Mouse (Mus musculus): ENCODE data around the gene Tmem269.

The Tmem269 gene

DNA sequence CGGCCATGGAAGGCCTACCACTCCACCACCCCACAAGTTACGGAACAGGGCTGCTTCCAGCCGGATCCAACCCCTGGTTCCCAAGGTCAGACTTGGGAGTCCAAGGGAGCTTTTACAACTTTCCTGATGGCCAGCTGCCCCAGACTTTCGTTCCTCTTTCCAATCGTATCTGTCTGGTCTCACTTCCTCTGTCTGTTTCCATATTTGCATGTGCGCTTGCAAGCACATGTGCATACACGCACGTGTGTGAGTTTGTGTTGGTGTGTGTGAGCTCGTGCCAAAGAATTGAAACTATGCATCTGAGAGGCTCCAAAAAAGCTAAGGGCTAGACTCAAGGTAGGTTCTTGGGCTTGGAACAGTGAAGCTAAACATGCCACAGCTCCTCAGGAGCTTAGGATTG lies 36.6 kb downstream of the Tmem269 start:
- in situ Hi-C loops (cut with MboI, MseI), result no loop called here

- in situ Hi-C loops (cut with MboI, MseI), result no loop called here
Measured at GRCm38 (mm10) chr4:119180133-119180707, 37.8 kb downstream of the Tmem269 start.

DNA sequence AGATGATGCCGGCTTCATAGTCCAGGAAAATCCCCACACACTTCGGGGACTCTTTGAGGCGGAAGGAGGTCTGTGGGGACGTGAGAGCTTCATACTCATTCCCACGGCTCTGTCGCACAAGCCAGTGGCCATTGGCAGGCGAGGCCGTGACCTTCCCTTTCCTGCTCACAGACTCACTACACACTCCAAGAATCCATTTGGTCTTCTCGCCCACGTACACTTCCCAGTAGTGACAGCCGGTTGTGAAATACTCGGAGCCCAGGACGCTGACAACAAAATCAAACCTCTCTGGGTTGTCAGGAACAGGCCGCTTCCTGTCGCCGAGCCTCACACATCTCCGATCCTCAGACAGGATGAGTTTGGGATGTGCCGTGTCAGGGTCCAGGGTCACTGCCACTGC lies 39.7 kb downstream of the Tmem269 start:
- in situ Hi-C loops (cut with MboI, MseI), result no loop called here

- in situ Hi-C loops (cut with MboI, MseI), result no loop called here
Measured at GRCm38 (mm10) chr4:119177702-119178101, 40.3 kb downstream of the Tmem269 start.

- in situ Hi-C loops (cut with MboI, MseI), result no loop called here
Measured at GRCm38 (mm10) chr4:119173851-119174453, 44.1 kb downstream of the Tmem269 start, which contains the start of gene Zfp691. TSS of gene Zfp691 (minus strand) at chr4:119174195.

DNA sequence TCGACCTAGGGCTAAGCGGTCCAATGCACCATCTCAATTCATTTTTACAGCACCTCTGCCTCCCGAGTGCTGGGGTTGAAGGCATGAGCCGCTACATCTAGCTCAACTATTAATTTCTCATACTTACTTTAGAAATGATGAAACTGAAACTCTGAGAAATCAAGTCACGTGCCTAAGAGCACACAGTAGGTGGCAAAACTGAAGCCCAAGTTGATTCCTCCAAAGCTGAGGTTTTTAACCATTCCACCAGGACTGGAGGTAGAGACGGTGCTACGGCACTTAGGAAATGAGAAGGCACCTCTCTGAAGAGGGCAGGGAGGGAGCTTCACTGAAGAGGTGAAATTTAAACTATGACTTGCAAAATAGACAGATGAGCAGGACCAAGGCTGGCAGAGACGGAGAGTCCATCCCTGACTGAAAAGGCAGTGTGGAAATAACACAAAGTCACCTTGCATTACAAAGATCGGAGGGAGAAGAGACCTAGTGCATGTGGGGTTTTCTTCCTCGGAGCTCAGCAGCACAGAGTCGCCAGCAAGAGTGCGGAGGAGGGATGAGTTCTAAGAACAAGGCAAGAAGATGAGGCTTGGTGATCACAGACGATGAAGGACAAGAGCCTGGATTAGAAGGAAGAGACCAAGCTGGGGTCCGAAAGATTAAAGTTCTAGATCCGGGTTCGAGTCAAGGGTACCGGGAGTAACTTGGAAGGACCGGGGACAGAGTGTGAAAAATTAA lies 44.9 kb downstream of the Tmem269 start:
- in situ Hi-C loops (cut with MboI, MseI), result no loop called here

GRCm38 (mm10) chr4:119167663-119168062 lies 50.4 kb downstream of the Tmem269 start:
- in situ Hi-C loops (cut with MboI, MseI), result loop anchor here (5.0 kb wide), 2 partner anchors 165 to 525 kb away; no protein-coding TSS in a partner anchor

DNA sequence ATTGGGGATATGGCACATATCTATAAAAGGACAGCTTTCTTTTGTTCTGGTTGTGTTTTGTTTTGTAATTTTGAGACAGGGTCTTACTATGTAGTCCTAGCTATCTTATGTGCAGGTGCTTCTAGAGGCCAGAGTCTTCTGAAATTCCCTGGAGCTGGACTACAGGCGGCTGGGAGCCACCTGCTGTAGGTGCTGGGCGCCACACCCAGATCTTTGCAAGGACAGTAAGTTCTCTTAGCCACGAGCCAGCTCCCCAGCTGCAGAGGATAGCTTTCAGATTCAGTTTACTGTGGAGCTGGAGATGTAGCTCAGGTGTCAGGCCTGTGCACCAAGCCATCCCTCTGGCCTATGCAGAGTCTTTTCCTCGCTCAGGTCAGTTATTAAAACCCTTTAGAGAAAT lies 50.9 kb downstream of the Tmem269 start:
- in situ Hi-C loops (cut with MboI, MseI), result loop anchor here (5.0 kb wide), 2 partner anchors 165 to 525 kb away; no protein-coding TSS in a partner anchor

- in situ Hi-C loops (cut with MboI, MseI), result loop anchor here (5.0 kb wide), 2 partner anchors 164 to 524 kb away; no protein-coding TSS in a partner anchor
Measured at GRCm38 (mm10) chr4:119165916-119166315, 52.1 kb downstream of the Tmem269 start.

- in situ Hi-C loops (cut with MboI, MseI), result no loop called here
Measured at GRCm38 (mm10) chr4:119162990-119163389, 55.0 kb downstream of the Tmem269 start.

GRCm38 (mm10) chr4:119161358-119161757 lies 56.7 kb downstream of the Tmem269 start:
- in situ Hi-C loops (cut with MboI, MseI), result no loop called here

- in situ Hi-C loops (cut with MboI, MseI), result no loop called here
Measured at GRCm38 (mm10) chr4:119157891-119158290, 60.1 kb downstream of the Tmem269 start.

- in situ Hi-C loops (cut with MboI, MseI), result no loop called here
Measured at GRCm38 (mm10) chr4:119157186-119157585, 60.8 kb downstream of the Tmem269 start.

Data from regulatory T cell (primary cell).